Mouse (Mus musculus) heart, postnatal 0 days (tissue): ENCODE measurements at regions not wholly inside any gene's neighbourhood (a gene's known extent, or its start where the extent isn't known, plus 50 kb on each side); places are given as distances from the start of the nearest gene placed in this dataset.
A peak's percentile ranks its signal among the peaks of the same experiment; 100 is the strongest.

ENCODE experiments used
- ATAC-seq: fragments of 200-750 bp; cut with Nextera tagmentation; 2 replicates; pipeline ENCODE4 v1.8.0; 2017; ENCODE audit warnings: low read depth, moderate number of reproducible peaks, moderate library complexity; ENCODE audit not compliant: insufficient read depth
- DNase-seq: peaks from one replicate; pipeline ENCODE4 v3.0.0-alpha.2; 2016; ENCODE audit warnings: low spot score
- H3K27ac ChIP-seq: fragments of 300-500 bp; sonication (generic); 2 replicates; pipeline ENCODE4 v1.5.1; 2014; ENCODE audit warnings: low read depth, mild to moderate bottlenecking
- H3K27me3 ChIP-seq: fragments of 300-500 bp; sonication (generic); 2 replicates; pipeline ENCODE4 v1.6.1; 2014; ENCODE audit warnings: low read length, mixed read lengths; ENCODE audit not compliant: control insufficient read depth, insufficient read depth
- H3K36me3 ChIP-seq: fragments of 300-500 bp; sonication (generic); replicated peaks from 2 replicates; pipeline ENCODE4 v1.6.1; 2014; ENCODE audit warnings: low read length, mixed read lengths; ENCODE audit not compliant: control insufficient read depth, insufficient read depth
- H3K4me1 ChIP-seq: fragments of 300-500 bp; sonication (generic); 2 replicates; pipeline ENCODE4 v1.6.1; 2014; ENCODE audit warnings: antibody characterized with exemption; ENCODE audit not compliant: control insufficient read depth, insufficient read depth
- H3K4me2 ChIP-seq: fragments of 300-500 bp; sonication (generic); 2 replicates; pipeline ENCODE4 v1.6.1; 2014; ENCODE audit warnings: low read depth, mild to moderate bottlenecking, low read length, moderate library complexity
- H3K4me3 ChIP-seq: fragments of 300-500 bp; sonication (generic); 2 replicates; pipeline ENCODE4 v1.5.1; 2014; ENCODE audit warnings: low read depth, low read length
- H3K9ac ChIP-seq: fragments of 300-500 bp; sonication (generic); replicated peaks from 2 replicates; pipeline ENCODE4 v1.6.1; 2014; ENCODE audit warnings: low read depth, low read length, mixed read lengths
- H3K9me3 ChIP-seq: fragments of 300-500 bp; sonication (generic); replicated peaks from 2 replicates; pipeline ENCODE4 v1.6.1; 2016; ENCODE audit warnings: low read length; ENCODE audit not compliant: control insufficient read depth
- CTCF ChIP-seq: IDR thresholded peaks from 2 replicates; pipeline ENCODE4 v1.5.1; 2016; ENCODE audit warnings: antibody characterized with exemption, control low read depth, low read depth
- EP300 ChIP-seq: IDR thresholded peaks from 2 replicates; pipeline ENCODE4 v1.6.1; 2016; ENCODE audit warnings: antibody characterized with exemption, low read depth
- WGBS: fragments of 180-500 bp; shearing (Covaris S2); extraction: QIAGEN DNeasy Blood & Tissue Kit; methylation state at CpG from one replicate; pipeline ENCODE4 v1.1.7; 2014; 5-methylcytosine and 5-hydroxymethylcytosine counted together

GRCm38 (mm10) chr6:112090597-112090996, 183.0 kb upstream of the Lmcd1 start:
- no peak for ATAC-seq

DNA sequence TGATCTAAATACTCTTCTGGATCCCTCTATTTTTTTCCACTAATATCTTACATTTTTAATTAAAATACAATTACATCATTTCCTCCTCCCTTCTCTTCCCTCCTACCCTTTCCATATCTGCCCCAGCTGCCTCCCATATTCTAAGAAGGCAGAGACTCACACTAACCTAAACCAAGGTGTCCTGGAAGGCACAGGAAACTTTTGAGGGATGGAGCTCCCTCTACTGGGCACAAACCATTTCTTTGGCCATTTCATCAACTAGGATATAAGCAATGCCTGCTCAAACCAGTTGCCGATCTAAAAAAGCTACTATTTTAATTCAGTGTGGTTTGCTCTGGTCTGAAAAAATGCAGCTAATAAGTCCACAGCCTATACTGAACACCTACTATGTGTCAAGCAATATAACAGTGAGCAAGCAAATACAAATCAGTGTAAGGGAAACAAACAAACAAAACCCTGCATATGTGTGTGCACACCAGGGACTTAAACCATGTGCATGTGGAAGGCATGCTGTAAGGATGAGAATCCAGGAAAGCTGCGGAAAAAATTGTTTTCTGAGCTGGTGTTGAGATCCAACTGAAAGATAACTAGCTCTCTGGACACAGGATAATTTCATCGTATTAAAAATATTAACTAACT, 182.3 kb upstream of the Lmcd1 start:
- DNase-seq = peak; percentile 28

More at GRCm38 (mm10) chr6:112090597-112090996, 183.0 kb upstream of the Lmcd1 start:
- 43% methylated on average over 3 of the region's 3 CpGs for WGBS
- no peak overlapping the region for H3K27ac ChIP-seq
- H3K4me1 ChIP-seq = no peaks in the 10 kb centered on the region
- H3K9me3 ChIP-seq = no peaks in the 10 kb centered on the region
- no peaks in the 10 kb centered on the region for H3K27me3 ChIP-seq
- no peak for DNase-seq
- H3K9ac ChIP-seq = no peak overlapping the region
- no peak overlapping the region for H3K4me2 ChIP-seq
- TF ChIP-seq CTCF (no peak), EP300 (no peak)
- H3K4me3 ChIP-seq = no peak overlapping the region
- H3K36me3 ChIP-seq = no peaks in the 10 kb centered on the region

DNA sequence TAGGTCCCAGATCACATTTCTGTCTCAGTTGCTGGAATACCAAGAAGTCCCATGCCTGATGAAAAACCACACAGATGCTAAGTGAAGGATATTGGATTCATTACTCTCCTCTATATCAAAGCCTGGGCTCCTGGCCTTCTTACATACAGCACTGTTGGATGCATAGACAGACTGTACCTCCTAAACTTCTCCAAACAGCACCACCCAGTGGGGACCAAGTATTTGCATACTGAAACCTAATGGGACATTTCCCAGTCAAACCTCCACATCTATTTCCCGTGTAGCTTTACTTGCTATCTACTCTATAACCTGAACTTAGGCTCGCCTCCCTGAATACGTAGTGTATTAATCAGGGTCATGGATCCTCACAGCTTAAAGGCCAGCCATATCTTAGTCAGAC, 180.3 kb upstream of the Lmcd1 start:
- DNase-seq (no peak), ATAC-seq (no peak)
- Histone ChIP-seq H3K4me2 (no peak overlapping the region), H3K4me1 (no peaks in the 10 kb centered on the region), H3K27ac (no peak overlapping the region), H3K9me3 (no peaks in the 10 kb centered on the region), H3K36me3 (no peaks in the 10 kb centered on the region), H3K4me3 (no peak overlapping the region), H3K9ac (no peak overlapping the region), H3K27me3 (no peaks in the 10 kb centered on the region)
- WGBS = 65% methylated on average over 3 of the region's 3 CpGs
- TF ChIP-seq EP300 (no peak), CTCF (peak; percentile 33; the same call in 1 of the 2 replicates)

More for the DNA sequence above, 182.3 kb upstream of the Lmcd1 start:
- ATAC-seq = no peak
- 47% methylated on average over 3 of the region's 3 CpGs for WGBS
- TF ChIP-seq EP300 (no peak), CTCF (peak; percentile 67)
- no peak overlapping the region for H3K4me2 ChIP-seq
- H3K36me3 ChIP-seq = no peaks in the 10 kb centered on the region
- H3K27me3 ChIP-seq = no peaks in the 10 kb centered on the region
- H3K9ac ChIP-seq = no peak overlapping the region
- no peak overlapping the region for H3K4me3 ChIP-seq
- no peaks in the 10 kb centered on the region for H3K9me3 ChIP-seq
- H3K27ac ChIP-seq = no peak overlapping the region
- no peaks in the 10 kb centered on the region for H3K4me1 ChIP-seq

DNA sequence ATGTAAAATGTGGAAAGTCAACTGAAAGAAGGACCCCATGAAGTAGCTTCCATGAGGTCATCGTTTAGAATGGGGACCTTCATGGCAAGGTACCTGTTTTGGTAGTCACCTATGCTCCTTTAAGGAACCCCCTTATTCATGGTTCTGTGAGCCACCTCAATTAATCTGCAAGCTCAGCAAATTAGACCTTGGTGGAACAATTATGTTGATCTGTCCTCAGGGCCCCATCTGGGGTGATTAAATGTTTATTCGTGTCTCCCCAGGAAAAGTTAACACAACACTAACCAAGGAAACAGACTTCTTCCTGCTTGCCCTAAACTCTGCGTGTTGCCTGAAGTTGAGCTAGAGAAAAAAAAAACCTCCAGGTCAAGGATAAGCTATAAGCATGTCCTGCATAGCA, 175.9 kb upstream of the Lmcd1 start:
- no peak overlapping the region for H3K27ac ChIP-seq
- H3K4me1 ChIP-seq = no peaks in the 10 kb centered on the region
- H3K27me3 ChIP-seq = no peaks in the 10 kb centered on the region
- no peaks in the 10 kb centered on the region for H3K9me3 ChIP-seq
- WGBS = 52% methylated on average over 3 of the region's 3 CpGs
- TF ChIP-seq CTCF = no peak
- no peak for TF ChIP-seq EP300
- no peak overlapping the region for H3K4me2 ChIP-seq
- no peaks in the 10 kb centered on the region for H3K36me3 ChIP-seq
- no peak overlapping the region for H3K9ac ChIP-seq
- no peak for DNase-seq
- ATAC-seq = no peak
- H3K4me3 ChIP-seq = no peak overlapping the region

DNA sequence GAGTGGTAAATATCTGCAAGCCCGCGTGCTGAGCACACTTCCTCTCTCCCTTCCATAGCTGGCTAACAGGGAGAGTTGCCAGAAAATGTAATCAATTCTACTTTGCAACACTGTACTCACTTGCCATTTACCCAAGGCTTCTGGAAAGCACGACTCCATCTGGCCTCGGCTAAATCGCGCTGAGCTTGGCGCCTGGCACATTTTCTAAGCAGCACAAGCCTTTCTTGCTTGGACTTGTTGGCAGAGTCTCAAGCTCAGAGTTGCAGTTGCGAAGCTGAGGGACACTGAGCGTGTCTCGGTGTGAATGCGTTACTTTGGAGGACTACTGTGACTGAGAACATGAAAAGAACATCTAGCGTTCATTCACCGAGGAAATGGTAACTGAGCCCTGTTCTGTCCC, 164.9 kb upstream of the Lmcd1 start:
- Histone ChIP-seq H3K9me3 (no peaks in the 10 kb centered on the region), H3K27ac (no peak overlapping the region), H3K4me2 (no peak overlapping the region), H3K4me1 (no peaks in the 10 kb centered on the region), H3K27me3 (no peaks in the 10 kb centered on the region), H3K9ac (no peak overlapping the region), H3K36me3 (no peaks in the 10 kb centered on the region), H3K4me3 (no peak overlapping the region)
- ATAC-seq (no peak), DNase-seq (no peak)
- 76% methylated on average over 13 of the region's 13 CpGs for WGBS
- TF ChIP-seq CTCF = no peak
- no peak for TF ChIP-seq EP300

GRCm38 (mm10) chr6:112119180-112119579, 154.4 kb upstream of the Lmcd1 start:
- H3K36me3 ChIP-seq = no peaks in the 10 kb centered on the region
- no peak overlapping the region for H3K9ac ChIP-seq
- no peak overlapping the region for H3K4me2 ChIP-seq
- TF ChIP-seq EP300 (no peak), CTCF (no peak)
- H3K9me3 ChIP-seq = no peaks in the 10 kb centered on the region
- WGBS = 31% methylated on average over 2 of the region's 2 CpGs
- ATAC-seq (no peak), DNase-seq (no peak)
- H3K4me3 ChIP-seq = no peak overlapping the region
- no peaks in the 10 kb centered on the region for H3K27me3 ChIP-seq
- H3K27ac ChIP-seq = no peak overlapping the region
- no peaks in the 10 kb centered on the region for H3K4me1 ChIP-seq
